Mouse (Mus musculus): ENCODE measurements around the gene Pik3cd. TPM values are rescaled to one million over a fixed set of nuclear protein-coding genes. Genes with fewer than 3 reads are reported as not detected.

The Pik3cd gene
- total RNA-seq, 2 experiments from 2014 or later: 2.7 to 3.8 TPM

DNA sequence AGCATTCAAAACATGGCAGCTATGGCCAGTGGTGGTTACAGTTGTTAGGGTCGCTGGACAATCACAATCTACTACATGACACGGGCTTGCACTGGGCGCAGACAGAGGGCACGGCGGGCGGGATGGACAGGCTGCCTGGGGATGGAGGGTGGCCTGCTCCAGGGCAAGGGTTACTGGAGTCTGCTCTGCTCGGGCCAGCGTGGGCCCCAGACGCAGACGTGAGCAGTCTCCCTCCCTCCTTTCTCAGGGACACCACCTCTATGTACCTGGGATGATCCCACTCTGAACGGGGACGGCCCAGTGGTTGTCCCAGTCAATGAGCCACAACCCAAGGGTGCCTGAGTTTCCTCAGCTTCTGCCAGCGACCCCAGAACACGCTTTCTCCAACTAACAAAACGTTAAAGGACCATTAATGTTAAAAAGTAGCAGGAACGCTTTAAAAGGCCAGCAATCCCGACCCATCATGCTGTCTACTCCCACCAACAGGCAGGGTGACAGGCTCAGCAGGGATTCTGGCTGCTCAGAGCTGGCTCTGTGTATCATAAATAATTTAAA, 22.6 kb upstream of the Pik3cd start:
- no peak for DNase-seq

DNA sequence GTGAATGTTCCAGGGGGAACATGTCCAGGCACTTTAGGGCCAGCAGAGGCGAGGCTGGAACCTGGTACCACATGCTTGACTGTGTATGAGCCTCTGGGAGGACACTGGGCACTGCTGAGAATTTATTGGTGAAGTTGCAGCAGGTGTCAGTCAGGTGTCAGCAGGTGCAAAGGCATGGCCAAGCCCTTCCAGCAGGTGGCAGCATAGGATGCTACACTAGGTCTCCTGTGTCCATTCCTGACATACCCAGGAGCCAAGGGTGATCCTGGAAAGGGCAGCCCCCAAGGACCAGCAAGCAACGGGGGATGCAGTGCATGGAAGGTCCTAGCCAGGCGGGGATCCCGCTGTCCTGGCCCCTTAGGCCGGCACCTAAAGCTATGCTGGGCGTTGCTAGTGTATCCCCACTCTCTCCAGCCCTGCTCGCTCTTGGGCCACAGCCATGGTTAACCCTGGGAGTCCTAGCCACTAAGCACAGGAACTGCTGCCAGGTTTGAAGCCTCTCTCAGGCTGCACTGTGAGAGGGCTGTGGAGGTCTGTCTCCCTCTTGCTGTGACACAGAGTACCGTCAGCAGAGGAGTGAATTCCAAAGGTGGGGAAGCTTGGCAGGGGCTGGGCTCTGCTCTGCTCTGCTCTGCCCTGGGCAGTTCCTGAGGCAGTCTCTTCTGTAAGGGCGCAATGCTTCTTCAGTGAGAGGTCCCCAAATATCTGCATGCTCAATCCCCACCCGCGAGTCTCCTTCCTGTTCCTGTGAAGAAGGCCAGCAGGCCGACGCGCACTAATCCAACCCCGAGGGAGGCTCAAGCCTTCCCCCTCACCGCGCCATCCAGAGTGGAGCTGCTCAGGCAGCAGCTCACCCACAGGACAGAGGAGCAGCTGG, 21.7 kb upstream of the Pik3cd start:
- peak; percentile 46 to 61 for DNase-seq

DNA sequence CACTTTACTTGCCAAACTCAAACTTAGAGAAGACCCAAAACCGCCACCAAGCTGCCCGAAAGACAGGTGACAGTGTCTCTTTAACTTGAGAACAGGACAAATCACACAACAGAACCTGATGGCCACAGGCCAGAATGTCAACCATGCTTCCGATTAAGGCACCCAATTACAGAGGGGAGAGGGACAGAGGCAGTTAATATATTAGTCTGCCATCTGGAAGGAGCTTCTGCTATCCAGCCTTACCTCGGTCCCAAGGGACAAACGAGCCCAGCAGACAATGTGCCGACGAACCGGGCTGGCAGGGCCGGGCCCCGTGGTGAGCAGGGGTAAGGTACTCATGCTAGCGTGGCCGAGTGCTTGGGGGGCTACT, 20.6 kb upstream of the Pik3cd start:
- no peak for DNase-seq

DNA sequence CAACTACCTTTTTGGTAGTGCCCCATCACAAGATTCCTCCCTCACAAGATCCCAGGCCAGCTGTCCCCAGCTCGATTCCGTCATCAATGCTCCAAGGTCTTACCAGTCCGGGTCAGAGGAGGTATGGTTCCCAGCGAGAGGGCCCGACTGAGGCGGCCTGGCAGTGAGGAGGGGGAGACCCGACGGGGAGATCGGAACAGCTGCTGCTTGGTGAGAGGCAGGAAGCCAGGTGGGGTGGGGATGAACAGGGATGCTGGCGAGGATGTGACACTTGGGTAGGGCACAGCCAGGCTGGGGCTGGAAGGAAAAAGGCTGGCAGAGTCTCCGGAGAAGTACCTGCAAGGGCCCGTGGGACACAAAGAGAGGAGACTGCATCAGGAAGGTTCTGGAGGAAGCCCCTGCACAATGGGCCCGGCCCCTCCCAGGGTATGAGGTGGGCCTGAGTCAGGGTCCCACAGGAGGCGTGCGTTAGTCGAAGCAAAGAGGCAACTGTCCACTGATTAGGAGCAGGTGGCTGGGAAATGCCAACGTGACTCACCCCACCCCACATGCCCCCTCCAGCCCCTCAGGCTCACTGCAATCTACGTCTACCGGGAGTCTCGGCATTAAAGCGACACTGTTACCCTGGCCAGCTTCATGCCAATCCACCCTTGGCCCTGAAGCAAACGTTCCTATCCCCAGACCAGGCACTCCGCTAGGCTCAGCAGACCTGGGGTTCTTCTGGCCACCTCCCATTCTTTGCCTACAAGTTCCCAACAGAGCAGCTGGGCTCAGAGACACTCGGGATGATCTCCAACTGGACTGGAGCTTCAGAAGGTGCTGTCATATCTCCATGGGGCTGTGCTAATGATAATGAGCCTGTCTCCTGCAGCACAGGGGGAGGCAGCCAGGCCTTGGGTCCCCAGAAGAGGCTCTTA, 20.0 kb upstream of the Pik3cd start:
- no peak for DNase-seq

DNA sequence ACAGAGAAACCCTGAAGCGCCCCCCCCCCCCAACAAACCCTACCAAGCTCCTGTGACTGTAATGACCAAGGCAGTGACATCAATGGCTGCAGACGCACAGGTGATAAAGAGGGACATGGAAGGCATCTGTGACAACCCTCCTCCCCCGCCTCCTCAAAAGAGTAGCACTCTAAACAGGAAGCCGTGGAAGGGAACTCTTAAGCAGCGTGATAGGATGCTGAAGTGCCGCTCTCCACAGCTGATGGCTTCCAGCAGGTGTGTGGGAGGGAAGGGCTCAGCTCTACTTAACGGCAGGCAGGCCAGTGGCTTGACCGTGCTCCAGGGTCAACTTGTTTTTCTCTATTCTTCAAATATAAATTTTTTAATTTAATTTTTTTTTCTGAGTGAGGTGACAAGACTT, 18.8 kb upstream of the Pik3cd start:
- no peak for DNase-seq

DNA sequence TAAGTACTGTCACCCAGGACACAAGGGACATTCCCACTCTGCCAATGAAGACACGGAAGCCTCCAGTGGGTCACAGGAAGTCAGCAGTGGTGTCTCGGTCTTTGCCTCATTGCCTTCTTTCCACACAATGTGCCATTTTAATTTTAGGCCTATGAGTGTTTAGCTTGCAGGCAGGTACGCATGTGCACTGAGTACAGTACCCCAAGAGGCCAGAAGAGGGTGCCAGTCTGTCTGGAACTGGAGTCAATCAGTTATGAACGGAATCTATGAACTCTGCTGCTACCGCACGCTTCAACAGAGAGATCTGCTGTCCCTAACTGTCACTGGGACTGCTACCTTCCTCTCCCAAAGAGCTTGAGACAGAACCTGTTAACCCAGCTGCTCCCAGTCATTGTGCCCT, 17.3 kb upstream of the Pik3cd start:
- peak; percentile 23 to 39 for DNase-seq

DNA sequence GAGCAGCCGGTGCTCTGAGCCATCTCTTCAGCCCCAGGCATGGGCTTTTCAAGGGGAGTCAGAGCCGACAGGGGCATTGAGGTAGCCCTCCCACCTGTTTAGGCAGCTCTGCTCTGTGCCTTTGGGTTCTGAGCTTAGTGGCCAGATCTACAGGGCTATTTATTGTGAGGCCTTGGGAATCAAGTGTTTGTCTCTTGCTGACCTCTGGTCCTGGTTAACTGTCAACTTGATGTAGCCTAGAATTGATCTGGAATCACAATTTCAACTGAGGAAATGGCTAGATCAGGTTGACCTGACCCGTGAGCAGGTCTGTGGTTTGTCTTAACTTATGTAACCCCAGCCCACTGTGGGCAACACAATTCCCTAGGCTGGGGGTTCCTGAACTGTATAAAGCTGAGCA, 12.2 kb upstream of the Pik3cd start:
- DNase-seq: no peak

DNA sequence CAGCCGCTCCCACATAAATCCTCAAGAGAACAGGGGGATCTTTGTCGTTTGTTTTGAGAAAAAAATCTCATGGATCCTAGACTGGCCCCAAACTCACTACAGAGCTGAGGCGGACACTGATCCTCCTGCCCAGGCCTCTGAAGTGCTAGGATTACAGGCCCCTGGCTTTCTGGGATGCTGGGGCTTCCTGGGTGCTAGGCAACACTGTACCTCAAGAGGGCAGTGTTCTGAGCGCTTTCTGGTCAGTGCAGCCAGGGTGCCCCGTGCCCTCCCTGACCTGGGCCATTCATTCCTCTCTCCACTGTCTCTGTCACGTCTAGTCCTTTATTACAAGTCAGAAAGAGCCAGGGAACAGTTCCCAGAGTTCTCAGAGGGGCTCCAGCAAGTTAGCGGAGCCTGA, 9.6 kb upstream of the Pik3cd start:
- peak; percentile 36 to 57 for DNase-seq

DNA sequence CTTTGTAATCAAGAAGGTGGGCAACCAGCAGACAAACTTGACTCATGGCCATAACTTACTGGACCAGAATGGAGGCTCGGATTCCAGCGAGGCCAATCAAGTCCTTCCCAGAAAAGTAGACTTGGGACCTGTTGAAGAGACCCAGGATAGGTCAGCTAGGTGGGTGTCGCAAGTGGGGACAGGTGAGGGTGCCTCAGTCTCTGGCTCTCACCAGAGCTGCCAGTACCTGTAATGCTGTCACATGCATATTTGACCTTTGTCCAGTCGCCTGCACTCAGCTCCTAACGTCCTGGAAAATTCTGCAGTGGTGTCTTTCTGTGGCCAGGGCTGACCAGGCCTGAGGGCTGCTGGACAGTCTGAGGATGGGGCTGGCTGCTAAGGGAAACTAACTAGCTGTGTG, 9.1 kb upstream of the Pik3cd start:
- no peak for DNase-seq

DNA sequence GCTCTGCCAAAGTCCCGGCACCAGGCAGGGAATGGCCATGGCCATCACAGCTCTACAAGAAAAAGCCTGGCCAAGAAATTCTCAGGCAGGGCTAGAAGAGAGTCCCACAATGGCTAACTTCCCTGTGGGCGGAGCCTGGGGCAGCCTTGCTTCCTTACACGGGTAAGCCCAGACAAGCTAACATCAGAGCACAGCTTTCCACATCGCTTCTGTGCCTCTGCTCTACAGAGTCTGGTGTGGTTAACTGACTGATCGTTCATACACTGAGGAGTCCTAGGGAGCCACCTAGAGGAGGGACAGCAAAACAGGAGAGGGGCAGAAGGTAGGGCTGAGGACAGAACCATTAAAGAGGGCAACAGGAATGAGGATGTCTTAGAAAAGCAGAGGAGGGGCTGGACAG, 8.1 kb upstream of the Pik3cd start:
- peak; percentile 51 to 72 for DNase-seq

DNA sequence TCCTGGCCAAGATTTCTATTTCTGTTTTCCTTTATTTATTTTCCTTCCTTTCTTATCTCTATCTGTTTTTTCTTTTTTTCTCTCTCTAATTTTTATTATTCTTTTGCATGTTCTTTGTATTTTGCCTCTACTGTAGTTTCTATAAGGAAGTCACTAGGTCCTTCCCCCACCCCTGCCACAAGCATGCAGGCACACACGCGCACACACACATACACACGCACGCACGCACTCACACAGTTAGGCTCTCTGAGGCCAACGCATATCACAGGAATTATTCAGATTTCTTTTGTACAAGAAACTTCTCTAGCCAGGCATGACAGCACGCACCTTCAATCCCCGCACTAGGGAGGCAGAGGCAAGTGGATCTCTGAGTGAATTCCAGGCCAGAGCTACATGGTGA, 3.6 kb upstream of the Pik3cd start:
- DNase-seq: no peak

DNA sequence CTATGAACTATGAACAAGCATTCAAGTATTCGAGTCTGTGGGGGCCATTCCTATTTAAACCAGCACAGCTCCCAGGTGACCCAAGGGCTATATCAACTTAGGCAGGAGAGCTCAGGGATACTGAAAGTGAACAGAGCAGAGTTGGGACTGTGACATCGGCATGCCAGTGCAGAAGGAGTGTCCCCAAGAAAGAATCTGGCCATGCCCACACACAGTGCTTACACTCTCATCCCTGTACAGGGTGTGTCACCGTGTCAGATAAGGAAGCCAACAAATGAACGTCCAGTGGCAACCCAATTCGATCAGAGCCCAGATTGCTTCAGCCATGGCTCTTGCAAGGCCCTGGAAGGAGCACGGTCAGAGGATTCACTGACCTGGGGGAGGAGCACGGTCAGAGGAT, 2.9 kb upstream of the Pik3cd start:
- no peak for DNase-seq

DNA sequence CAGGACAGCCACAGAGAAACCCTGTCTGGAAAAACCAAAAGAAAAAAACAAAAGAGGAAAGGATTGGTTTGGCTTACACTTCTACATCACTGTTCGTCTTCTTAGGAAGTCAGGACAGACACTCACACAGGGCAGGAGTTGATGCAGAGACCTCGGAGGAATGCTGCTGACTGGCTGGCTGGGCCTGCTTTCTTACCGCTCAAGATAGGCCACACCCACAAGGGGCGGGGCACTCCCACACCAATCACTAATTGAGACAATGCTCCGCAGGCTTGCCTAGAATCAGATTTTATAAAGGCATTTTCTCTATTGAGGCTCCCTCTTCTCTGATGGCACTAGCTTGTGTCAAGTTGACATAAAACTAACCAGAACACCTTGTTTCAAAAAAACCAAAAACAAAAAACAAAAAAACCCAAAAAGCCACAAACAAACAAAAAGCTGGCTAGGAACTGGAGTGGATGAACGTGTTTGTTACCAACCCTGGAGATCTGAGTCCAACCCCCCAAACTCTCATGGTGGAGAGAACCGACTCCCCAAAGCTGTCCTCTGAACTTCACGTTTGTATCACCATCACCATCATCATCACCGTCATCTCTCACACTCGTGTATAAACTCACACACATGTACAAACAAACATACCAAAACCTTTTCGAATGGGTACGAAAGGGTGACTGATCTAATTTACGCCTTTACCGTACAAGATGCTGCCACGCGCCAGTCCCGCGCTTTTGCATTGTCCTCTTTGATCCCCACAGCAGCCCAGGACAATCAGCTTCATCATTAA, 753 bp downstream of the Pik3cd start:
- peak in 1 of 2 experiments; percentile 64 for DNase-seq

DNA sequence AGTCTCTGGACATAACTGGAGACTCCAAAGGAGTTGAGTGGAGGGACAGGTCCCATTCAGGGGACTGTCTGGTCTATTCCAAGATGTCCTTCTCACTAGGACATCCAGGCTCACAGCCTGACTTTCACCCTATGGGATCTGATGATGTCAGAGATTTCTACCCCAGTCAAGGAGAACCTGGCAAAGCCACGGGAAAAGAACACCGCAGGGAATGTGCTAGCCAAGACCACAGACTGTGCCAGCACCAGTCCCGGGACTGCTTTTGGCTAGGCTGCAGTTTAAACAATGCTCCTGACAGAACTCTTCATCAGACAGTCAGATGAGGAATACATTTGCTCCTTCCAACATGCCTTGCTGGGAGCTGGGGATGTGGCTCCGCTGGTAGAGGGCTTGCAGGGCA, 2.4 kb downstream of the Pik3cd start:
- no peak for DNase-seq

DNA sequence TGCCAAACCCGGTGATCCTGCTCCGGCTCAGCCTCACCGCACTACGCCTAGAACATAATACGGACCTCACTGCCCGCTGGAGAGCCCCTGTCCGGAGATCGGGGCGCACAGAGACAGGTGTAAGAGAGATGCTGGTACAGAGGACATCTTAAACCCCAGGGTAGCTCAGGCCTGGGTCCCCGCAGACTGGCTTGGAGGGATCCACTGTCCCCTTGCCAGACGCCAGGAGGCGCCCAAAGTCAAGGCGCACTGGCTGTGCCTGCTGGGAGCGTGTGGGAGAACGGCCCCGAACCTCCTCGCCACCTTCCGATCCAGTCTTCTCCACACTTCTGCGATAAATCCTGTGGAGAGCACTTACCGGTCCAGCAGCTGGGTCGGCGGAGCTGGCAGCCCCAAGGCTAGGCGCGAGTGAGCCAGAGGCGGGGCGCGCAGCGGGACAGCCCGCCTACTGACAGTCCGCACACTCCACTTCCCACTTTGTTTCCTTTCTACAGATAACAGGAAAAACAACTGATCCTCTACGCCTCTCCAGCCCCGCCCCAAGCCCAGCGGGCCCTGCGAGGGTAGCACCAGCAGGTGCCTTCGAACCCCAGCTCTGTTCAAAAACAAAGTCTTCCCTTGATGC, 4.1 kb downstream of the Pik3cd start:
- DNase-seq: peak; percentile 58 to 71

DNA sequence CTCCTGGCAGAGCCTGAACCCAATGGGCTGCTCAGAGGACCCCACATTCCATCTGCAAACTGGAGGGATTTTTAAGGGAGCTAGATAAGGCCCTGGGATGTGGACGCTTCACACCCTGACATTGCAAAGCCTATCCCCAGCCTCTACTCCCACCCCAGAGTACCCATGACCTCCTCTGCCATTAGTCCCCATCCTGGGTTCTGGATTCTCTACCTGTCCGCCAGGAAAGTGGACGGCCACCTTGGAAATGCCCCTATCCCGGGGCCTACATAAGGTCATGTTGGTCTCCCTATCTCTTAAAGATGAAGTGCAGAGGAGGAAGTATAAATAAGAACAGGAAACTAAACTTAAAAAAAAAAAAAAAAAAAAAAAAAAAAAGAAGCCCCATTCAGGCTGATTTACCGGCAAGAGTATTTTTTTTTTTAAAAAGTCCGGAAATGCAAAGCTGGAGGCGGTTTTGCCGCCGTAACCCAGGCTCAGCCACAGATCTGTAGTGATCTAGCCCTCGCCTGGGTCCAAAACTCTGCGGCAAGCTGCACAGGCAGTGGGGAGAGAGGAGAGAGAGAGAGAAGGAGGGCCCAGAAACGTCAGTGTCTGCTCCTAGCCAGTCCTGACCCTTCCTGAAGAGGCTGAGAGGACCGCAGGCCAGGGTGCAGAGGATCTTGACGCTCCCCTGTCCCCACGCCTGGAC, 4.7 kb downstream of the Pik3cd start:
- DNase-seq: peak in 1 of 2 experiments; percentile 21

DNA sequence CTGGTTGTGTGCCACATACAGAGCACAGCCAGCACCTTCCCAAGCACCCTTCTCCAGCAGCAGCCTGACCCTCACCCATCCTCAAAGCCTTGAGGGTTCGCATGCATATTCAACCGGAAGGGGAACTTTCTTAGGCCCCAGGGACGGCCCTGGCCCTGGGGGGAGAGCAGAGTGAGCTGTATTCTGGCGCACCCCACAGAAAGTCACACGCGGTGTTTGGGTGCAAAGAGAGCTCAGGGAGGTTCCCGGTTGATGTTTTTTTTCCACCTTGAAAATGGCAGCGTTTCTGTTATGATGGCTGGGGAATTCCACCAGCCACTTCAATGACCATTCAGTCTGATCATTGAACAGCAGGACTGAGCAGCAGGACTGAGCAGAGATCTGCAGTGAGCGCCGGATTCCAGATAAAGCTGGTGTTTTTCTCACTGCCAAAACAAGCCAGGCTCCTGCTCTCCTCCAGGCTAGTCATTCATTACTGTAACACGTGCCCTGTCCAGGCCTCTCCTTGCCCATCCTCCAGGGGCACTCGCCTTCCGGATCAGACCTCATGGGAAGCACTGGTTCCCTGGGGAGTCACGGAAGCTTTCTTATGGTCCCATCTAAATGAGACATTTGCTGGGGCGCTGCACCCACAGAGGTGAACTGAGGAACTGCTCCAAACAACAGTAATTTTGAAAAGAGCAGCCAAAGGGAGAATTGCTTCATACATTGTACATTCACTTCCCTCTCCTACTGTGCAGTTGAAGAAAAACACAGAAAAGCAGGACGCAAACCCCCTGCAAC, 6.0 kb downstream of the Pik3cd start:
- DNase-seq: peak in 1 of 2 experiments; percentile 18

DNA sequence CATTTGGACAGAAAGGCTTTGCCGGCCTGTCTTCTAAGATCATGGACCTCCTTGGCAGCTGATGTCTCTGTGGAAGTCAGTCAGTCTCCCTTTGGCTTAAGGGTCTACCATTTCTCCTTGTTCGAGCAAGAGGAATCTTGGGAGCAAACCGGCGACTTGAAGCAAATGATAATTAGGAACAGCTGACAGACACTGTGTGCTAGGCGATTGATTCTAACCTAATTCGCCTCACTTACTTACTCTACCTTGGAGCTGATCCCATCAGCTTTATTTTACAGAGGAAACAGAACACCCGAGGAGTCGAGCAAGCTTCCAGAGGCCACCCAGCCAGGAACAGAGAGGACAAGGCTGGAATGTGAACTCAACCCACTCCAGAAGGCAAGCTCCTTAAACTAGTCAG, 11.0 kb downstream of the Pik3cd start:
- DNase-seq: no peak

DNA sequence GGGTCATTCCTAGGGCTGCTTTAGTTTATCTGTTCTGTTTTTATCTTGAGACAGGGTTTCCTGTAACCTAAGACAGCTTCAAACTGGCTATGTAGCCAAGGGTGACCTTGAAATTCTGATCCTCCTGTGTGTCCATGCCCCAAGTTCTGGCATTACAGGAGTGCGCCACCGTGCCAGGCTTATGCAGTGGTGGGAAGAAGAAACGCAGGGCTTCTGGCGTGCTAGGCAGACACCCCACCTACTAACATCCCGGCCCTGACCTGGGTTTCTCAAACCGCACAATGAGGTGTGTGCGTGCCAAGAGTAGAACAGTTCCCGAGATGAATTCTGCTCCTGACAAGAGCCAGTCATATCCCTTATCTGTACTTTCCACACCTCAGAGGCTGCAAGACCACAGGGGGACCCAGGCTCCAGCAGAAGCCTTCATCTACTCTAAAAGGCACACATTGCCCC, 11.5 kb downstream of the Pik3cd start:
- no peak for DNase-seq

Data from adrenal gland, postnatal 36 days (tissue).